Mouse (Mus musculus) hindbrain, embryonic 10.5 days (tissue): ENCODE measurements around the gene B430306N03Rik. TPM values are rescaled to one million over a fixed set of nuclear protein-coding genes. Genes with fewer than 3 reads are reported as not detected.
"Not testable (repeated sequence)": the region's sequence is repeated elsewhere in the genome, so short reads cannot be mapped to it uniquely, and the experiment has no call there.

ENCODE experiments used
- DNase-seq: peaks from one replicate; pipeline ENCODE4 v3.0.0-alpha.2; 2017; ENCODE audit warnings: low spot score
- H3K27ac ChIP-seq: fragments of 300-500 bp; sonication (generic); 2 replicates; pipeline ENCODE4 v1.5.1; 2016; ENCODE audit warnings: mild to moderate bottlenecking, moderate library complexity
- H3K27me3 ChIP-seq: fragments of 300-500 bp; sonication (generic); 2 replicates; pipeline ENCODE4 v1.6.1; 2016; ENCODE audit warnings: mild to moderate bottlenecking; ENCODE audit not compliant: poor library complexity, insufficient read depth, severe bottlenecking
- H3K36me3 ChIP-seq: fragments of 300-500 bp; sonication (generic); 2 replicates; pipeline ENCODE4 v1.6.1; 2016; ENCODE audit warnings: mild to moderate bottlenecking, moderate library complexity
- H3K4me1 ChIP-seq: fragments of 300-500 bp; sonication (generic); replicated peaks from 2 replicates; pipeline ENCODE4 v1.6.1; 2016; ENCODE audit warnings: mild to moderate bottlenecking
- H3K4me3 ChIP-seq: fragments of 300-500 bp; sonication (generic); 2 replicates; pipeline ENCODE4 v1.5.1; 2016; ENCODE audit warnings: mild to moderate bottlenecking, moderate library complexity
- H3K9me3 ChIP-seq: fragments of 300-500 bp; sonication (generic); 2 replicates; pipeline ENCODE4 v1.6.1; 2016; ENCODE audit warnings: mild to moderate bottlenecking, moderate library complexity
- WGBS: fragments of 180-500 bp; shearing (Covaris S2); methylation state at CpG from one replicate; pipeline ENCODE4 v1.1.7; 2016; 5-methylcytosine and 5-hydroxymethylcytosine counted together
- polyA plus RNA-seq: library from polyadenylated mRNA; unstranded; fragments of >200 nt; fragmentation: Nextera tagmentation; extraction: Ambion mirVana; gene quantifications from 2 replicates; pipeline ENCODE4 v1.2.1, GENCODE M21; 2016

Gene B430306N03Rik
- polyA plus RNA-seq, 1 experiment from 2014 or later, result 0.10 TPM

- Histone ChIP-seq H3K36me3 (no peaks in the 10 kb centered on the region), H3K27ac (no peak overlapping the region), H3K27me3 (no peaks in the 10 kb centered on the region), H3K4me1 (no peaks in the 10 kb centered on the region), H3K4me3 (no peak overlapping the region), H3K9me3 (no peaks in the 10 kb centered on the region)
- WGBS, result 79% methylated on average over 2 of the region's 2 CpGs
- no peak for DNase-seq
Observed at GRCm38 (mm10) chr17:48347287-48347686, 31.3 kb downstream of the B430306N03Rik start.

DNA sequence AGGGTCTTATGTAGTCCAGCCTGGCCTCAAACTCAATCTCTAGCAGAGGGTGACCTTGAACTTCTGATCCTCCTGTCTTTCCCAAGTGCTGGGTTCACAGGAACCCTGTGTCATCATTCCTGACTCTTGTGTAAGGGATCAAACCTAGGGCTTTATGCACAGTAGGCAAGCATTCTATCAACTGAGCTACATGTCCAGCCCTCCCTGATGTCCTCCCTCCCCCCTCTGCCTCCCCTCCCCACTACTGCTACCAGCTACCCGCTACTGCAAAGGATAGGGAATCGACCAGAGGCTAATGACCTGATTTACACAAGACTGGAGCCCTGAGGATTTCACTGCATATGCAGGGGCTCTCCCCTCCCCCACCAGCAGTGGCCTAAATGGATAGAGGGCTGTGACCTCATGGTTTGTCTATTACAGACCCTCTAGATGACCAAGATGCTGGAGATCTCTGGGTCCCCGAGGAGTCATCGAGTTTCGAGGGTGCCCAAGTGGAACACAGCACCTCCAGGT is 34.8 kb downstream of the B430306N03Rik start:
- Histone ChIP-seq H3K4me3 (no peak overlapping the region), H3K9me3 (no peaks in the 10 kb centered on the region), H3K36me3 (no peaks in the 10 kb centered on the region), H3K27me3 (no peaks in the 10 kb centered on the region), H3K4me1 (no peaks in the 10 kb centered on the region), H3K27ac (no peak overlapping the region)
- no peak for DNase-seq
- 76% methylated on average over 5 of the region's 5 CpGs for WGBS

GRCm38 (mm10) chr17:48352976-48353375 is 37.0 kb downstream of the B430306N03Rik start:
- not testable (repeated sequence) for H3K27ac ChIP-seq, H3K9me3 ChIP-seq, H3K4me3 ChIP-seq, H3K4me1 ChIP-seq, H3K27me3 ChIP-seq, DNase-seq, H3K36me3 ChIP-seq
- 61% methylated on average over 7 of the region's 7 CpGs for WGBS

DNA sequence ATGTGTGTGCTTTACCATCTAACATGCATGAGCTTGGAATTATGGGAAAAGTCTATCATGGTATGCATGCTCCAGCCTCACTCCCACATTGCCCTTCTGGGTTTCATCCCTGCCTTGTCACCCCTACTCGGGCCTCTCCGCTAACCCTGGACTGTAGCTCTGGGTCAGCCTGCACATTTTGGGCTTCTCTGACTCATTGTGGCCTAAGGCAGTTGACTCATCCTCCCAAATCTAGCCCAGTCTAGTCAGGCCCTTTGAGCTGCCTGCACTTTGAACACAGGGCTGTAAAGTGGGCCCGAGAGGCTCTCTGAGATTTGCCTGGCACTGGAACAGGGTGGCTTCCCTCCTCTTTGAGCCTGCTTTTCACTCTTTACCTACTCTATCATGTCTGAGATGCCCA is 39.9 kb downstream of the B430306N03Rik start:
- no peak for DNase-seq
- H3K27ac ChIP-seq, result no peak overlapping the region
- no peaks in the 10 kb centered on the region for H3K36me3 ChIP-seq
- H3K9me3 ChIP-seq, result no peaks in the 10 kb centered on the region
- H3K4me3 ChIP-seq, result no peak overlapping the region
- H3K27me3 ChIP-seq, result no peaks in the 10 kb centered on the region
- H3K4me1 ChIP-seq, result no peaks in the 10 kb centered on the region
- 87% methylated on average over 3 of the region's 3 CpGs for WGBS

GRCm38 (mm10) chr17:48357892-48358291 is 42.0 kb downstream of the B430306N03Rik start:
- Histone ChIP-seq H3K9me3 (no peaks in the 10 kb centered on the region), H3K27ac (no peak overlapping the region), H3K36me3 (no peaks in the 10 kb centered on the region), H3K4me3 (no peak overlapping the region), H3K27me3 (no peaks in the 10 kb centered on the region), H3K4me1 (no peaks in the 10 kb centered on the region)
- no peak for DNase-seq
- WGBS, result 48% methylated on average over 2 of the region's 2 CpGs

DNA sequence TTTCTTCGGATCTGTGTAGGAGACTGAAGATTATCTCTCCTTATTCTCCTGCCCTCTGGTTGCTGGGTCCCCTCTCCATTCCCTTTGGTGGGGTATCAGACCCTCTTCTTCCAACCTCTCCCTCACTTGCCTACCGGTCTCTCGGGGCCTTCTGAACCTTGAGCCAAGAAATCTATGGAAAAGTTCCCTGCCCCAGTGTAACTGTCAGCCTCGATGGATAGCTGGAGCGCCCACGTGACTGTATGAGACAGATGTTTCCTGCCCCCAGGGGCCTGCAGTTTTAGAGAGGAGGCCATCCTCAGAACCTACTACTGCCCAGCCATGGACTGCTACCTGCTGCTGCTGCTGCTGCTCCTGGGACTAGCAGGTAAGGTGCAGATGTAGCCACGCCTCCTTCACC is 43.7 kb downstream of the B430306N03Rik start, which contains the start of gene Treml1:
Gene Treml1, plus strand, starts transcription at position 301 of the 400 bp plus-strand sequence.
- H3K27ac ChIP-seq, result no peak within 1 kb of the TSS
- no peaks in the 10 kb centered on the region for H3K27me3 ChIP-seq
- WGBS, result 82% methylated on average over 7 of the region's 7 CpGs
- no peak within 1 kb of the TSS for H3K4me3 ChIP-seq
- H3K36me3 ChIP-seq, result no peaks in the 10 kb centered on the region
- no peak for DNase-seq
- H3K4me1 ChIP-seq, result no peaks in the 10 kb centered on the region
- H3K9me3 ChIP-seq, result no peaks in the 10 kb centered on the region

DNA sequence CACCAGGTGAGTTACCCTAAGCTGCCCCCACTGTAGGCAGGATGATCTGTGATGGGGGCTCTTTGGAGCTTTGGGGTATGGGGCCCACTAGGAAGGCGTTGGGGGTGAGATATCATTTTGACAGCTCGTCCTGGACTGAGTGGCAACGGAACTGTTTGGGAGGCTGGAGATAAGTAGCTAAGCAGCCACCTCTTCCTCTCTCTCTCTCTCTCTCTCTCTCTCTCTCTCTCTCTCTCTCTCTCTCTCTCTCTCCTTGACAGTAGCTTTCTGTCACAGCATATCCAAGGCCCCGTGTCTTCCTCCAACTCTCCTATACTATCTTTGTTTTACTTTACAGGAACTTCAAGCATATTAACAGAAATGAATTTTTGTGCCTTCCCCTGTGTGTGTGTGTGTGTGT is 44.5 kb downstream of the B430306N03Rik start:
- DNase-seq, result no peak
- WGBS, result 82% methylated on average over 4 of the region's 4 CpGs
- Histone ChIP-seq H3K9me3 (no peaks in the 10 kb centered on the region), H3K27me3 (no peaks in the 10 kb centered on the region), H3K36me3 (no peaks in the 10 kb centered on the region), H3K4me1 (peaks cover 3% of the 10 kb centered on the region), H3K4me3 (no peak overlapping the region), H3K27ac (no peak overlapping the region)

DNA sequence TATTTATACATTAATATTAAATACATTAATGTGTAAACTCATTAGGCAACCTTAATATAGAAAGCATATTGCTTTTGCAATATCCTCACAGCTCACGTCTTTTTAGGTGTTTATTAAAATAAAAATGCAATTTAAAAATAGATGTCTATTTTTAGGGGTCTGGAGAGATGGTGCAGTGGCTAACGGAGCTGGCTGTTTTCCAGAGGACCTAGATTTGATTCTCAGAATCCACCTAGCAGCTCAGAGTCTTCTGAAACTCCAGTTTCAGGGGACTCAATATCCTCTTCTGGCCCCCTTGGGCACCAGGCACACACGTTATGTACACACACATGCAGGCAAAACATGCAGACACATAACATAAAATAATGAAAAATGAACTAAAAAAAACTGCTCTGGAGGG is 46.4 kb downstream of the B430306N03Rik start:
- H3K27me3 ChIP-seq, result no peaks in the 10 kb centered on the region
- H3K4me3 ChIP-seq, result no peak overlapping the region
- no peak overlapping the region for H3K27ac ChIP-seq
- H3K4me1 ChIP-seq, result peaks cover 11% of the 10 kb centered on the region
- no peaks in the 10 kb centered on the region for H3K9me3 ChIP-seq
- WGBS, result 85% methylated on average over 3 of the region's 3 CpGs
- DNase-seq, result no peak
- H3K36me3 ChIP-seq, result no peaks in the 10 kb centered on the region

DNA sequence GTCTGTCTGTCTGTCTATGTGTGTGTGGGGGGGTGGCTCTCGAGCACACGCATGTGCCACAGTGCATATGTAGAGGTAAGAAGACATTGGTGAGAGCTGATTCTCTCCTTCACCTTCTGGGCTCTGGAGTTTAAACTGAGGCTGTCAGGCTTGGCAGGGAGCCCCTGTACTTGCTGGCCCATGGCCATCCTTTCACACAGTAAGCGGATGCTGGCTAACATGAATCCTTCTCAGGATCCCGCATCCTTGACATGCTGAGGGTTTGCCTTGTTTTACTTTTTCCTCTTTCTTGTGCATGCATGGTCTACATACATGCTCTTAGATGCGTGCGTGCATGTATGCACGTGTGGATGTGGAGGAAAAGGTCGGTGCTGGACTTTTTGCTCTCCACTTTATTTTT is 47.0 kb downstream of the B430306N03Rik start:
- Histone ChIP-seq H3K27ac (no peak overlapping the region), H3K4me3 (no peak overlapping the region), H3K9me3 (no peaks in the 10 kb centered on the region), H3K36me3 (no peaks in the 10 kb centered on the region), H3K4me1 (peaks cover 11% of the 10 kb centered on the region), H3K27me3 (no peaks in the 10 kb centered on the region)
- no peak for DNase-seq
- WGBS, result 93% methylated on average over 8 of the region's 8 CpGs

DNA sequence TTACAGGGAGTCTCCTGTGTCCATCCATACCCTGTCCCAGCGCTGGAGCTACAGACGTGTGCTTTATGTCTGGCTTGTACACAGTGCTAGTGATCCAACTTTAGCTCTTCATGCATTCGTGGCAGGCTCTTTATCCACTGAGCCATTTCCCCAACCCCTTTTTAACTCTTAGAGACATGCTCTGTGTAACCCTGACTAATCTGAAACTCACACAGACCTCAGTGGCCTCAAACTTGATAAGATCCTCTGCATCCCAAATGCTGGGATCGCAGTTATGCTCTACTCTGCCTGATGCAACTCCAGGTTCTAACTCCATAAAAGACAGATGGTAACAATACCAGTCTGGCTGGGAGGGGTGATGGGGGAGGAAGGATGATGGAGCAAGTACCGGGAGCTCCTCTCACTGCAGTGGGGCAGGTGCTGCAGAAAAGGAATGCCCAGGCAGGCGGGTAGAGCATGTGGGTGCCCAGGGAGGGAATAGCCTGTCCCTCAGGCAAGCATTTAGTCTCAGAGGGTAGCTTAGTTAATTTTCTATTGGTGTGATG is 47.6 kb downstream of the B430306N03Rik start:
- Histone ChIP-seq H3K9me3 (no peaks in the 10 kb centered on the region), H3K36me3 (no peaks in the 10 kb centered on the region), H3K27ac (no peak overlapping the region), H3K27me3 (no peaks in the 10 kb centered on the region), H3K4me1 (peaks cover 11% of the 10 kb centered on the region), H3K4me3 (no peak overlapping the region)
- DNase-seq, result no peak
- WGBS, result 87% methylated on average over 6 of the region's 6 CpGs

- Histone ChIP-seq H3K9me3 (no peaks in the 10 kb centered on the region), H3K27me3 (no peaks in the 10 kb centered on the region), H3K27ac (peak overlapping the region; percentile 23; the same call in 1 of the 2 replicates), H3K36me3 (no peaks in the 10 kb centered on the region), H3K4me3 (no peak overlapping the region), H3K4me1 (peaks cover 11% of the 10 kb centered on the region)
- 70% methylated on average over 9 of the region's 9 CpGs for WGBS
- no peak for DNase-seq
Observed at GRCm38 (mm10) chr17:48365511-48366155, 49.7 kb downstream of the B430306N03Rik start.

DNA sequence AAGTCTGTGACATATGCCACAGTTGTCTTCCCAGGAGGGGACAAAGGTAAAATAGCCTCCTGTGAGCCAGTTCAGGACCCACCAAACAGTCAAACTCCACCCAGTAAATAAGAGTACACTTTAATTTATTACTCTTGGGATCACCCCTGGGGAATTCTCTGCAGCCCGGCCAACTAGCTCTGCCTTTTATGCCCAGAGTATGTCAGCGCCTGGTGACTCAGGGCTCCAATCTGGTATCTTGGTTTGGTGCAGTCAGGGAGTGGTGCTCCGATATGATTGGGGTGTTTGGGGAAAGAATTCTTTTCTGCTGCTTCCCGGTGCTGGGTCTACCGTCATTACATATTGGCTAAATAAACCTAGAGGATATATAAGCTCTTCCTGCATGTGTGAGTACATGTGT is 50.9 kb downstream of the B430306N03Rik start:
- no peaks in the 10 kb centered on the region for H3K27me3 ChIP-seq
- 89% methylated on average over 5 of the region's 5 CpGs for WGBS
- no peak overlapping the region for H3K4me3 ChIP-seq
- no peaks in the 10 kb centered on the region for H3K9me3 ChIP-seq
- H3K27ac ChIP-seq, result no peak overlapping the region
- H3K4me1 ChIP-seq, result peaks cover 11% of the 10 kb centered on the region
- H3K36me3 ChIP-seq, result no peaks in the 10 kb centered on the region
- no peak for DNase-seq

DNA sequence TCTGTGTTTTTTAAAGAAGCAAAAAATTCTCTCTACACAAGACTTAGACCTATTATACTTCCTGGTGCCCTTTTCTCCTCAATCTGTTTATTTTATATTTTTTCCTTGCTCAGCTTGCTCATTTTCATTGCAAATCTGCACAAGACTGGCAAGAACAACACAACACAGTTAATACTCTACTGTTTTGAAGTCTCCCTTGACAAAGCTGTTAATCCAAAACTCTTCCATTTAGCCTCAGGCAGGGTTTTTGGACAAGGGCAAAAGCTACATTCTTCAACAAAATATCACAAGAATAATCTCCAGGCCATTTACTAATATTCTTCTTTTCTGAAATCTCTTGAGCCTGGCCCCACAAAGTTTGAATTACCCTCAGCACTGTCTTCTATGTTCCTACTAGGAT is 55.7 kb downstream of the B430306N03Rik start:
- no peaks in the 10 kb centered on the region for H3K9me3 ChIP-seq
- H3K4me1 ChIP-seq, result no peaks in the 10 kb centered on the region
- DNase-seq, result no peak
- no peaks in the 10 kb centered on the region for H3K36me3 ChIP-seq
- no peak overlapping the region for H3K27ac ChIP-seq
- no peaks in the 10 kb centered on the region for H3K27me3 ChIP-seq
- no peak overlapping the region for H3K4me3 ChIP-seq
